Mouse (Mus musculus) heart, embryonic 15.5 days (tissue): ENCODE measurements around the gene H2-M10.2. TPM values are rescaled to one million over a fixed set of nuclear protein-coding genes. Genes with fewer than 3 reads are reported as not detected.

Experiments used
- ATAC-seq: fragments of 200-750 bp; cut with Nextera tagmentation; replicated peaks from 2 replicates; pipeline ENCODE4 v1.8.0; 2017; ENCODE audit warnings: low read depth, moderate TSS enrichment; ENCODE audit not compliant: insufficient number of reproducible peaks, insufficient read depth, low FRiP score
- H3K27ac ChIP-seq: fragments of 300-500 bp; sonication (generic); 2 replicates; pipeline ENCODE4 v1.5.1; 2015; ENCODE audit warnings: mild to moderate bottlenecking, inconsistent platforms
- H3K27me3 ChIP-seq: fragments of 300-500 bp; sonication (generic); 2 replicates; pipeline ENCODE4 v1.6.1; 2015; ENCODE audit warnings: inconsistent platforms
- H3K36me3 ChIP-seq: fragments of 300-500 bp; sonication (generic); 2 replicates; pipeline ENCODE4 v1.6.1; 2015; ENCODE audit warnings: mild to moderate bottlenecking, inconsistent platforms
- H3K4me1 ChIP-seq: fragments of 300-500 bp; sonication (generic); replicated peaks from 2 replicates; pipeline ENCODE4 v1.6.1; 2015; ENCODE audit warnings: inconsistent platforms
- H3K4me2 ChIP-seq: fragments of 300-500 bp; sonication (generic); 2 replicates; pipeline ENCODE4 v1.6.1; 2015; ENCODE audit warnings: inconsistent platforms, mild to moderate bottlenecking, moderate library complexity
- H3K4me3 ChIP-seq: fragments of 300-500 bp; sonication (generic); 2 replicates; pipeline ENCODE4 v1.5.1; 2015; ENCODE audit warnings: mild to moderate bottlenecking, inconsistent platforms
- H3K9ac ChIP-seq: fragments of 300-500 bp; sonication (generic); 2 replicates; pipeline ENCODE4 v1.6.1; 2015; ENCODE audit warnings: mild to moderate bottlenecking, inconsistent platforms
- H3K9me3 ChIP-seq: fragments of 300-500 bp; sonication (generic); replicated peaks from 2 replicates; pipeline ENCODE4 v1.6.1; 2016; ENCODE audit warnings: inconsistent platforms
- WGBS: fragments of 180-500 bp; shearing (Covaris S2); methylation state at CpG from one replicate; pipeline ENCODE4 v1.1.7; 2015; ENCODE audit warnings: mixed read lengths; 5-methylcytosine and 5-hydroxymethylcytosine counted together
- polyA plus RNA-seq: library from polyadenylated mRNA; unstranded; fragments of >200 nt; fragmentation: Nextera tagmentation; extraction: Ambion mirVana; gene quantifications from 2 replicates; pipeline ENCODE4 v1.2.1, GENCODE M21; 2015

H2-M10.2 gene
- polyA plus RNA-seq, 1 experiment from 2014 or later: not detected

DNA sequence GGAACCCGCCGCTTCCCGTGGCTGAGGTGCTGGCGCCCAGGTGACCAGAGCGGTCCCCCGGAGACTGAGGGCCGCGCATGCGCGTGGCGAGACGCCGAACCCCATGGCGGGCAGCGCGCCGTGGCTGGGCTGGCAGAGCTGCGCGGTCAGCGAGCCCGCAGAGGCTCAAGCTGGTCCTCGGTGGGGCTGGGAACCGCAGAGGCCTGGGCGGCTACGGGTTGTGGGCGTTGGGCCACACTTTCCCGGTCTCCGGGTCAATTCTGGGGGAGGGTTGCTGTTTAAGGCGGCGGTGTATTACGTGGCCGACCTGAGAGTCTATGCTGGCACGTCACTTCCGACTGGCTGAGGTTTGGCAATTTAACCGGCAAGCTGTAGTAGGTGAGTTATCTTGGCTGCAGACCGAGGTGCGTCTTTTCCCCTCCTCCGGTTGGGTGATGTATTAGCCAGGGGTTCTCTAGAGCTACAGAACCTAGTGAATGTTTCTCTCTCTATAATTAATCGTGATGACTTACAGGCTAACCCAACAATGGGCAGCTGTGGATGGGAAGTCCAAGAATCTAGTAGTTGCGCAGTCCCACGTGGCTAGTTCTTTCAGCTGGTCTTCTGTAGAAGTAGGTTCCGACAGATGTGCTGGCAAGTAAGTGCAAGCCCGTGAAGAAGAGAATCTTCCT, 14.6 kb downstream of the H2-M10.2 start, which contains the start of gene Trim39:
Gene Trim39, minus strand, starts transcription at position 662 of the 671 bp plus-strand sequence.
- Histone ChIP-seq H3K27ac (peak within 1 kb of the TSS; percentile 90), H3K4me3 (peak within 1 kb of the TSS; percentile 91), H3K27me3 (no peaks in the 10 kb centered on the region), H3K9me3 (no peaks in the 10 kb centered on the region), H3K9ac (peak within 1 kb of the TSS; percentile 98), H3K4me2 (peak within 1 kb of the TSS; percentile 81), H3K4me1 (peaks cover 22% of the 10 kb centered on the region), H3K36me3 (peaks cover 9% of the 10 kb centered on the region)
- ATAC-seq: peak; percentile 80
- WGBS: 1% methylated on average over 43 of the region's 43 CpGs

- peak overlapping the region; percentile 98 for H3K9ac ChIP-seq
- H3K4me1 ChIP-seq: peaks cover 22% of the 10 kb centered on the region
- peak overlapping the region; percentile 81 for H3K4me2 ChIP-seq
- peaks cover 12% of the 10 kb centered on the region for H3K36me3 ChIP-seq
- peak; percentile 91 for ATAC-seq
- H3K27me3 ChIP-seq: no peaks in the 10 kb centered on the region
- H3K27ac ChIP-seq: peak overlapping the region; percentile 90
- WGBS: under 1% methylated on average over 67 of the region's 84 CpGs
- H3K9me3 ChIP-seq: no peaks in the 10 kb centered on the region
- H3K4me3 ChIP-seq: peak overlapping the region; percentile 91
These were observed 15.2 kb downstream of the H2-M10.2 start for GRCm38 (mm10) chr17:36270956-36271585.

GRCm38 (mm10) chr17:36265834-36266233, 20.5 kb downstream of the H2-M10.2 start:
- Histone ChIP-seq H3K4me1 (peaks cover 4% of the 10 kb centered on the region), H3K4me2 (no peak overlapping the region), H3K4me3 (no peak overlapping the region), H3K27ac (no peak overlapping the region), H3K9ac (no peak overlapping the region), H3K27me3 (no peaks in the 10 kb centered on the region), H3K9me3 (no peaks in the 10 kb centered on the region), H3K36me3 (peaks cover 44% of the 10 kb centered on the region)
- ATAC-seq: no peak
- 69% methylated on average over 5 of the region's 5 CpGs for WGBS

GRCm38 (mm10) chr17:36264273-36264925, 21.9 kb downstream of the H2-M10.2 start:
- 85% methylated on average over 3 of the region's 3 CpGs for WGBS
- ATAC-seq: no peak
- Histone ChIP-seq H3K4me2 (no peak overlapping the region), H3K9ac (no peak overlapping the region), H3K27me3 (no peaks in the 10 kb centered on the region), H3K4me3 (no peak overlapping the region), H3K4me1 (no peaks in the 10 kb centered on the region), H3K9me3 (no peaks in the 10 kb centered on the region), H3K36me3 (peaks cover 54% of the 10 kb centered on the region), H3K27ac (no peak overlapping the region)

- Histone ChIP-seq H3K4me1 (peaks cover 4% of the 10 kb centered on the region), H3K9ac (no peak overlapping the region), H3K4me2 (no peak overlapping the region), H3K9me3 (no peaks in the 10 kb centered on the region), H3K4me3 (no peak overlapping the region), H3K27ac (no peak overlapping the region), H3K27me3 (no peaks in the 10 kb centered on the region), H3K36me3 (peaks cover 49% of the 10 kb centered on the region)
- ATAC-seq: no peak
- 87% methylated on average over 9 of the region's 9 CpGs for WGBS
These were observed 24.7 kb downstream of the H2-M10.2 start for GRCm38 (mm10) chr17:36261511-36262166.

DNA sequence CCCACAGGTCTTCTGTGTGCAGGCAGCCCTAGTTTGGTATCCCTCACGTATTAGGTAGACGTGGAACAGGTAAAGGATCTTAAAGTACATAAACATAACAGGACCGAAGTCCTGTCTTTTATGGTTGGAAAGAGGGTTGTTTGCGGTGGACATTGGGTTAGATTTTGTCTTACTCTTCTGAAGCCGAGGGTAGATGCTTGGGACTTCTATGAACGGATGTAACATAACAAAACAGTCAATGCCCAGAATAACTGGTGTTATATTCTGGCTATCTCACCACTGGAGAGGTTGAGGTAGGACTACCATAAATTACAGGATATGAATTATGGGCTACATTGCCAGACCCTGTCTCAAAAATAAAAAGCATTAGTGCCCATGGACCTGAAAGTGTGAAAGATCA, 28.3 kb downstream of the H2-M10.2 start, which contains the start of gene Rpp21:
Gene Rpp21, minus strand, starts transcription at position 101 of the 400 bp plus-strand sequence.
- Histone ChIP-seq H3K27me3 (no peaks in the 10 kb centered on the region), H3K27ac (peak within 1 kb of the TSS; percentile 80), H3K9ac (peak within 1 kb of the TSS; percentile 76), H3K36me3 (peaks cover 35% of the 10 kb centered on the region), H3K4me1 (peaks cover 7% of the 10 kb centered on the region), H3K4me3 (peak within 1 kb of the TSS; percentile 67), H3K4me2 (peak within 1 kb of the TSS; percentile 56), H3K9me3 (no peaks in the 10 kb centered on the region)
- WGBS: 46% methylated on average over 6 of the region's 6 CpGs
- no peak for ATAC-seq

DNA sequence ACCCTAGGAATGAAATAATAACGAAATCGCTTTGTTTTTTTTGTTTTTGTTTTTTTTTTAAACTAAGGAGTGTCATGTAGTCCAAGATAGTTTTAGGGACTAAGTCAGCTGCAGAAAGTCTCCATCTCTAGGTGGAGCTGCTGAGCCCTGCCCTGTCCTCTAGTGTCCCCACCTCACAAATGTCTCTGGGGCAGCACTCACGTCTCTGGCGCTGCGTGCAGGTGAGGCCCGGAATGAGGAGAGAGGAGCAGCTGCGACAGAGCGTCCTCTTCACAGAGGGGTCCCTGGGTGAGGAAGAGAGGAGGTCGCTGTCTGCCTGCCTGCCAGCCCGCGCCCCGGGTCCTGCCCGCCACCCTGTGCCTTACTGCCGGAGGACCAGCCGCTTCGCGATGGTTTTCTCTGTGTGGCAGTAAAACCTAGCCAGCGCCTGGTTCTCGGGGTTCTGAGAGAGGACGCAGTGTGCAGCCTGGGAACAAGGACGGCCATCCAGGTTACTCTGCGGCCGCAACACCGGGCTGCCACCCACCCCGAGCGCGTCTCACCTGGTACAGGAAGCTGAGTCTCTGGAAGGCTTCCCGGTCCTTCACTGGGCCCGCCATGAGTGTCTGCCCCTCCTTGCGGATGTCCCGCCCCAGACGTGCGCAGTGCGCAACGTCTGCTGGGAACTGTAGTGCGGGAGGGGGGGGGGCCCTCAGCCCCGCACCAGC, 28.9 kb downstream of the H2-M10.2 start:
- ATAC-seq: peak; percentile 93
- Histone ChIP-seq H3K4me3 (peak overlapping the region; percentile 67), H3K27ac (peak overlapping the region; percentile 80), H3K36me3 (peaks cover 30% of the 10 kb centered on the region), H3K4me2 (peak overlapping the region; percentile 56), H3K9ac (peak overlapping the region; percentile 76), H3K9me3 (no peaks in the 10 kb centered on the region), H3K27me3 (0 out of 2 replicates have a peak, but pooled peaks cover 3% of the 10 kb centered on the region), H3K4me1 (peaks cover 10% of the 10 kb centered on the region)
- WGBS: under 1% methylated on average over 37 of the region's 37 CpGs

GRCm38 (mm10) chr17:36253087-36253600, 33.1 kb downstream of the H2-M10.2 start:
- ATAC-seq: no peak
- Histone ChIP-seq H3K4me3 (no peak overlapping the region), H3K4me1 (peaks cover 14% of the 10 kb centered on the region), H3K36me3 (no peaks in the 10 kb centered on the region), H3K27me3 (peaks cover 31% of the 10 kb centered on the region), H3K27ac (no peak overlapping the region), H3K9ac (no peak overlapping the region), H3K4me2 (no peak overlapping the region), H3K9me3 (no peaks in the 10 kb centered on the region)
- WGBS: 35% methylated on average over 6 of the region's 6 CpGs

GRCm38 (mm10) chr17:36252250-36252876, 33.9 kb downstream of the H2-M10.2 start:
- peak overlapping the region; percentile 64 for H3K4me2 ChIP-seq
- H3K27me3 ChIP-seq: peaks cover 33% of the 10 kb centered on the region
- no peak for ATAC-seq
- H3K27ac ChIP-seq: no peak overlapping the region
- no peaks in the 10 kb centered on the region for H3K36me3 ChIP-seq
- peaks cover 14% of the 10 kb centered on the region for H3K4me1 ChIP-seq
- peak overlapping the region; percentile 33 for H3K4me3 ChIP-seq
- no peaks in the 10 kb centered on the region for H3K9me3 ChIP-seq
- WGBS: 8% methylated on average over 25 of the region's 25 CpGs
- peak overlapping the region; percentile 21; the same call in 1 of the 2 replicates for H3K9ac ChIP-seq

- peaks cover 33% of the 10 kb centered on the region for H3K27me3 ChIP-seq
- peaks cover 7% of the 10 kb centered on the region for H3K4me1 ChIP-seq
- peak overlapping the region; percentile 52 for H3K4me2 ChIP-seq
- WGBS: 14% methylated on average over 33 of the region's 33 CpGs
- H3K36me3 ChIP-seq: no peaks in the 10 kb centered on the region
- no peak overlapping the region for H3K27ac ChIP-seq
- H3K9ac ChIP-seq: no peak overlapping the region
- no peaks in the 10 kb centered on the region for H3K9me3 ChIP-seq
- peak overlapping the region; percentile 27 for H3K4me3 ChIP-seq
- ATAC-seq: no peak
These were observed 37.4 kb downstream of the H2-M10.2 start for GRCm38 (mm10) chr17:36248886-36249285.
